Mouse (Mus musculus) mouse embryonic stem cell (cell line): ENCODE data around the gene Grb2.

ENCODE experiments used
- in situ Hi-C, 2 experiments: fragments of 300-500 bp; cut with MboI; formaldehyde crosslinking; loops; 1 replicate in 1 of 2; 3 replicates in 1 of 2; pipeline ENCODE4 v1.14.3; 2019 to 2020; ENCODE audit warnings: low sequenced_read_pairs in 2 of 2, low pct_unique_long_range_greater_than_20kb in 1 of 2, mixed read lengths in 1 of 2; ENCODE audit not compliant: unreplicated experiment in 1 of 2

The Grb2 gene

GRCm38 (mm10) chr11:115716410-115717338 is 8.3 kb upstream of the Grb2 start:
- in situ Hi-C loops = loop anchor here in 1 of 2 experiments (5.0 kb wide), 1 partner anchor 79 kb away; no protein-coding TSS in a partner anchor

GRCm38 (mm10) chr11:115714491-115714890 is 6.1 kb upstream of the Grb2 start:
- in situ Hi-C loops = loop anchor here in 1 of 2 experiments (5.0 kb wide), 1 partner anchor 77 kb away; no protein-coding TSS in a partner anchor

- in situ Hi-C loops = loop anchor here in 1 of 2 experiments (5.0 kb wide), 1 partner anchor 76 kb away; no protein-coding TSS in a partner anchor
Measured at GRCm38 (mm10) chr11:115713447-115713846, 5.0 kb upstream of the Grb2 start.

- in situ Hi-C loops = loop anchor here in 1 of 2 experiments (5.0 kb wide), 1 partner anchor 75 kb away; no protein-coding TSS in a partner anchor
Measured at GRCm38 (mm10) chr11:115712674-115713298, 4.4 kb upstream of the Grb2 start.

- in situ Hi-C loops = loop anchor here in 1 of 2 experiments (5.0 kb wide), 1 partner anchor 75 kb away; no protein-coding TSS in a partner anchor
Measured at GRCm38 (mm10) chr11:115712268-115712667, 3.9 kb upstream of the Grb2 start.

- in situ Hi-C loops = loop anchor here in 1 of 2 experiments (5.0 kb wide), 1 partner anchor 74 kb away; no protein-coding TSS in a partner anchor
Measured at GRCm38 (mm10) chr11:115711133-115711532, 2.7 kb upstream of the Grb2 start.

- in situ Hi-C loops = loop anchor here in 1 of 2 experiments (5.0 kb wide), 1 partner anchor 73 kb away; no protein-coding TSS in a partner anchor
Measured at GRCm38 (mm10) chr11:115709829-115710559, 1.6 kb upstream of the Grb2 start.

GRCm38 (mm10) chr11:115708956-115709828 is 795 bp upstream of the Grb2 start:
- in situ Hi-C loops = no loop called here

GRCm38 (mm10) chr11:115707313-115708208 is 836 bp downstream of the Grb2 start:
- in situ Hi-C loops = no loop called here

- in situ Hi-C loops = no loop called here
Measured at GRCm38 (mm10) chr11:115706584-115706983, 1.8 kb downstream of the Grb2 start.

- in situ Hi-C loops = no loop called here
Measured at GRCm38 (mm10) chr11:115705561-115705960, 2.8 kb downstream of the Grb2 start.

GRCm38 (mm10) chr11:115704648-115705047 is 3.7 kb downstream of the Grb2 start:
- in situ Hi-C loops = no loop called here

- in situ Hi-C loops = no loop called here
Measured at GRCm38 (mm10) chr11:115703466-115703865, 4.9 kb downstream of the Grb2 start.

GRCm38 (mm10) chr11:115698986-115699728 is 9.2 kb downstream of the Grb2 start:
- in situ Hi-C loops = no loop called here

- in situ Hi-C loops = no loop called here
Measured at GRCm38 (mm10) chr11:115697722-115698121, 10.7 kb downstream of the Grb2 start.

GRCm38 (mm10) chr11:115697091-115697490 is 11.3 kb downstream of the Grb2 start:
- in situ Hi-C loops = no loop called here
